Mouse (Mus musculus): ENCODE data around the gene Fcgr2b.
"Not testable (repeated sequence)": the region's sequence is repeated elsewhere in the genome, so short reads cannot be mapped to it uniquely, and the experiment has no call there.

Gene Fcgr2b

GRCm38 (mm10) chr1:170976447-170976846 lies at the start of gene Fcgr2b:
Fcgr2b (minus strand) TSS chr1:170976547.
- no peak for DNase-seq (ENCODE audit: low read depth, low spot score)

- no peak for DNase-seq (ENCODE audit: low read depth, low spot score)
Measured at GRCm38 (mm10) chr1:171019311-171019950, 43.1 kb upstream of the Fcgr2b start.

DNA sequence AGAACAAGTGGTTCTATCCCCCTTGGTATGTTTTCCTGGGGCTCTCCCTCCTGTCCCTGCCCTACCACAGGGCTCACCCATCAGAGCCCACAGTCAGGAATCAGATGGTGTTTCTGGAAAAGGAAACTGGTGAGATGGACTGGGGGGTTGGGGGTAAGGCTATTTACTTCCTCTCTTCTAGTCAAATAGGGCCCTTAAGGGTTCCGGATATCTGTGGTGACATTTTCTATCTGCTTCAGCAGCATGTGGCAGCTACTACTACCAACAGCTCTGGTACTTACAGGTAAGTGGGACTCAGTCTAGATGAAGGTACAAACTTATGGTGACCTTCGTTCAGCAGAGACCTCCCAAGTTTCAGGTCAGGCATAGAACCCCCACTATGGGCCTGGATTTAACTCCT lies 42.4 kb upstream of the Fcgr2b start, which contains the start of gene Fcgr4:
TSS of gene Fcgr4 (plus strand) at position 184 of the 400 bp plus-strand sequence.
- no peak for DNase-seq (ENCODE audit: low read depth, low spot score)

DNA sequence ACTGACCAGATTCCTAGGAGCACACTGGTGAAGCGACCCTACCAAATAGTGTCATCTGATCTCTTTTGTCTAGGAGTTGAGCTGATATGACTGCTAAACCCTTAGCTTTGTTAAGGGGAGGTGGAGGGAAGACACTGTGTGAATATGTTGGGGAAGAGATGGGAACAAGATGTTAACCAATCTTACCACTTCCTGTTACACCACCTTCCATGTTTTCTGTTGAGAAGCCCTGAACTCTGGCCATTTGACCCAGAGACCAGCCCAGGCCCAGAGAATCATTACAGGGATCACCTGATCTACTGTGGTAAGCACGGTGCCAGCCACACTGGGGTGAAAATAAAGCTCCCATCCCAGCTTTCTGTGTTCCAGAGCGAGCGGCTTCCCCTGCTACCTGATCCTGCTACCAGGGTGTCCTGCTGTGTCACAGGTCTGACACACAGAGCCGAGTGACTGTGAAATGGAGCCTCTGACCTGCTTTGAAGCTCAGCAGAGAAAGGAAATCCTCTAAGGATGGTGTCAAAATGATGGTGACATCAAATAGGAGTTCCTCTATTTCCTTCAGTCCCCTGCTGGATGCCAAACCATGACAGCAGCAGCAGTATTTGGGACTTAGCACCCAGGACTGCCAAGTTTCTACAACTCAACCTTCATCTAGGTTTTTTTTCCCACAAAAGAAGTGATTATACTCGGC lies 41.3 kb upstream of the Fcgr2b start:
- DNase-seq (ENCODE audit: low read depth, low spot score): no peak

DNA sequence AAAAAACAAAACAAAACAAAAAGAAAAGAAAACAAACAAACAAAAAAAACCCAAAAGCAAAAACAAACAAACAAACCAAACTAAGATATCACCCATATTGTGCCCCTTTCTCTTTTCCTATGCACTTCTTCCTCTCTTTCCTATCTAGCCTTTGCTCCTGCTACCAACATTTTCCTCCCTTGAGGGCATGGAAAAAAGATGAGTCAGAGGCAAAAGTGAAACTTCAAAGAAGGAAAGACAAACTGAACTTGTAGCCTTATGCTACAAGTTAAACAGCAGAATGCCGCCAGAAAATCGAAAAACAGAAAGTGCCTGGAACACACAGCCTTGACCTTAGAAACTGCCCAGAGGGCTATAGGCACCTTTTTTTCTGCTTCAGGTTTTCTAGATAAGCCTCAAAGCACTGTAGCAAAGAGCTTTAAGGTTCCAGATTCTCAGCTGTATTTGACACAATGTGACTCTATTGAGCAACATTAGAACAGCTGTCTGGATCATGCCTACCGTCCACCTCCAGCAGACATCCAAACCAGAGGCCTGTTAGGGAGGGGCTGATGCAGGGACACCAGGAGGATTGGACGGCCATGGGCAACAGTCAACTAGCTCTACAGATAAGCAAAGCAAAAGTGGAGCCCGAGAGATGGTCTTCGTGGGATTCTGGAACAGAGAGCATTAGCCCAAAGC lies 40.5 kb upstream of the Fcgr2b start:
- no peak for DNase-seq (ENCODE audit: low read depth, low spot score)

- no peak for DNase-seq (ENCODE audit: low read depth, low spot score)
Measured at GRCm38 (mm10) chr1:171011733-171012132, 35.4 kb upstream of the Fcgr2b start.

- DNase-seq (ENCODE audit: low read depth, low spot score): no peak
Measured at GRCm38 (mm10) chr1:171006905-171007304, 30.6 kb upstream of the Fcgr2b start.

- no peak for DNase-seq (ENCODE audit: low read depth, low spot score)
Measured at GRCm38 (mm10) chr1:171006335-171006734, 30.0 kb upstream of the Fcgr2b start.

GRCm38 (mm10) chr1:171005586-171005985 lies 29.2 kb upstream of the Fcgr2b start:
- no peak for DNase-seq (ENCODE audit: low read depth, low spot score)

DNA sequence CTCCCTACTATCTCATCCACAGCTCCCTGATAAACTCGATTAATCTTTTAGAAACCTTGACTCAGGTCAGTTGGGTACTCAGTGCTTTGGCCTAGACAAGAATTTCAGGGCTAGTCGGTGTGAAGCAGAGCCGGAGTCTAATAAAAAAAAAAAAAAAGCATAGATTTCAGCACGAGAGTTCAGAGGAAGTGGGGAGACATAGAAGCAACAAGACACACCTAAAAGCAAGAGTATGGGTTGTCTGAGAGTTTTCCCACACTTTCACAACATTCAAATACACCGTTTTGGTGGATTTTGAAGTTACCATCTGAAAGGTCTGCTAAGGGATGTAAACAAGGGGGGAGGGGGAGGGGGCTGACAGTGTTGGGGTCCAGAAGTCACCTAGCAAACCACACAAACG lies 28.7 kb upstream of the Fcgr2b start:
- no peak for DNase-seq (ENCODE audit: low read depth, low spot score)

- DNase-seq (ENCODE audit: low read depth, low spot score): no peak
Measured at GRCm38 (mm10) chr1:170999811-171000210, 23.5 kb upstream of the Fcgr2b start.

- DNase-seq (ENCODE audit: low read depth, low spot score): peak; percentile 13
Measured at GRCm38 (mm10) chr1:170997756-170998655, 21.7 kb upstream of the Fcgr2b start.

DNA sequence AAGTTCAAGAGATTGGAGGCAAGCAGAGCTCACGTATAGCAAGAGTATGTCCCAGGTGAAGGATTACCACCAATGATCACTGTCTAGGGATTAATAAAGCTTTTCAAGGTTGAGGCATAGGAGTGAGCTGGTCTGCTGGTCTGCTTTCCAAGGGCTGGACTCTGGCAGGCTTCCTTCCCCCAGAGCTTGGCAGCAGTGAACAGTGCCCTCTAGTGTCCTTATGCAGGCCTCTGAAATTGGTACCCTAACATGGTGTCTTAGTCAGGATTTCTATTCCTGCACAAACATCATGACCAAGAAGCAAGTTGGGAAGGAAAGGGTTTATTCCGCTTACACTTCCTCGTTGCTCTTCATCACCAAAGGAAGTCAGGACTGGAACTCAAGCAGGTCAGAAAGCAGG lies 20.4 kb upstream of the Fcgr2b start:
- DNase-seq (ENCODE audit: low read depth, low spot score): peak; percentile 50

DNA sequence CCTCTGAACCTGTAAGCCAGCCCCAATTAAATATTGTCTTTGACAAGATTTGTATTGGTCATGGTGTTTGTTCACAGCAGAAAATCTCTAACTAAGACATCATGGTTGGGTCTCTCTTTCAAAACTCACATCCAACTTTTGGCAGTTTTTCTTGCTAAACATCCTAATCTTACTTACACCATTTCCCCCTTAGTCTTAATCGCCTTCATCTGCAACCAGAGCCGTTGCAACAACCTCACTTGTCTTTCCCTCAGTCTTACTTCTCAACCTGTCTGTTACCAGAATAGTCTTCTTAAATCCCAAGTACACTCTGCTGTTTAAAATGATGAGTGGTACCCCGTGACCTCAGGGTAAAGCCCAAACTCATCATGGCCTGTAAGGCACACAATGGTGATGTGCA lies 19.7 kb upstream of the Fcgr2b start:
- DNase-seq (ENCODE audit: low read depth, low spot score): no peak

- peak; percentile 17 for DNase-seq (ENCODE audit: low read depth, low spot score)
Measured at GRCm38 (mm10) chr1:170992550-170992949, 16.2 kb upstream of the Fcgr2b start.

DNA sequence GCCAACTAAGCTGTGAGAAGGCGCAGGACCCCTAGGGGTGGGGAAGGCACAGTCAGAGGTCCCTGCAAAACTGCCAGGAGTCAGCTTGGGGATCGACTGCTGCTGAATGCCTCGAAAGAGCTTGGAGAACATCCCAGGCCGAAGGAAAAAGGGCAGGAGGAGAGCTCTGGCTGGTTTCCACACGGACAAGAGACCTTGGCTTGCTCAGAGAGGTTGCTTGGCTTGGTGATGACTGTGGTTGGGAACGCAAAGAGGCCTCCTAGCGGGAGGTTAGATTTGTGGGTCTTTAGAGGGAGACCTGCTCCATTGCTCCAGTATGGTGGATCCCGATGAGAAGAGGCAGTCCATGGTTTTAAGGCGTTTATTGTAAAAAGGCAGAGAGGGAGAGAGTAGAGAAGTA lies 13.3 kb upstream of the Fcgr2b start:
- DNase-seq (ENCODE audit: low read depth, low spot score): no peak

- no peak for DNase-seq (ENCODE audit: low read depth, low spot score)
Measured at GRCm38 (mm10) chr1:170985861-170986260, 9.5 kb upstream of the Fcgr2b start.

- DNase-seq (ENCODE audit: low read depth, low spot score): no peak
Measured at GRCm38 (mm10) chr1:170985092-170985491, 8.7 kb upstream of the Fcgr2b start.

GRCm38 (mm10) chr1:170983066-170983465 lies 6.7 kb upstream of the Fcgr2b start:
- no peak for DNase-seq (ENCODE audit: low read depth, low spot score)

DNA sequence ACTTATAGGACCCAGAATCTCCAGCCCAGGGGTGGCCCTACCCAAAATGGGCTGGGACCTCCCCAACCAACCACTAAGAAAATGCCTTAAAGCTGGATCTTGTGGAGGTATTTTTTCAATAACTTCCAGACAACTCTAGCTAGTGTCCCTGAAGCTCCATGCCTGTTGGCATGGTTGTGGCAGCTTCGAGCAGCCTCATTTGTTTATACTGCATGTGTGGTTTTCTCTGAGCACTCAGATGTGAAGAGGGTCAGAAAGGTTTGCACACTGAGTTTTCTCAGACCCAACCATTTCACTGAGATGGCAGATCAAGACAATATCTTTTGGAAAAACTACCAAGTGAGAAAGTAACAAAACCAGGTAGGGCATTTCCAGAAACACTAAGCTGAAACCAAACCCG lies 6.0 kb upstream of the Fcgr2b start:
- no peak for DNase-seq (ENCODE audit: low read depth, low spot score)

DNA sequence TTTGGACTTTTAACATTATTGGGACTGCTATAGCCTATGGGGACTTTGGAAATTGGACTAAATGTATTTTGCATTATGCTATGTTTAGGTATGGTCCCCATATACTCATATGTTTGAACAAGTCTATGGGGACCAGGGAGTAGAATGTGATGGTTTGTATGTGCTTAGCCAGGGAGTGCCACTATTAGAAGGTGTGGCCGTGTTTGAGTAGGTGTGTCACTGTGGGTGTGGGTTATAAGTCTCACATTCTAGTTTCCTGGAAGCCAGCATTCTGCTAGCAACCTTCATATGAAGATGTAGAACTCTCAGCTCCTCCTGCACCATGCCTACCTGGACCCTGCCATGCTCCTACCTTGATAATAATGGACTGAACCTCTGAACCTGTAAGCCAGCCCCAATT lies 5.3 kb upstream of the Fcgr2b start:
- not testable (repeated sequence) for DNase-seq (ENCODE audit: low read depth, low spot score)

DNA sequence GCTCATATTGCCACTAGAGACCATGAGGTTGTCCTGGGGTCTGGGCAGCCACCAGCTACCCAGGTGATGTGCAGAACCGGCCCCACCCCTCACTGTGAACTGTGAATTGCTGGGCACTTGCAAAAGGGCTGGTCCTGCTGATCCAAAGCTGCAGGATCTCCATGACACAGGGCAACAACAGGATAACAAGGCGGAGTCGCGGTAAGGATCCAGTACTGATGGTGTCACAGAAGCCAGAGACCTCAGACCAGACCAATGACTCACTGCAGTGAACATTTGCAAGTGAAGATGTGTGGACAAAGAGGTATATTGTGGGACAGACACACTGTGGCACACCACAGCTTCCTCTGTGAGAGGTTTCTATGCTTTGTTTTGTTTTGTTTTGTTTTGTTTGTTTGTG lies 2.3 kb upstream of the Fcgr2b start:
- no peak for DNase-seq (ENCODE audit: low read depth, low spot score)
